Mouse (Mus musculus): ENCODE results near the gene Clstn2. TPM values are rescaled to one million over a fixed set of nuclear protein-coding genes. Genes with fewer than 3 reads are reported as not detected.

The Clstn2 gene
- polyA plus RNA-seq, 1 experiment: 0.27 TPM

- no peak overlapping the region for H3K27ac ChIP-seq (ENCODE audit: insufficient read depth, low read depth, low read length)
- H3K4me3 ChIP-seq (ENCODE audit: low read depth, low read length): no peak overlapping the region
- no peaks in the 10 kb centered on the region; the same call in 1 of the 2 replicates for H3K27me3 ChIP-seq (ENCODE audit: control insufficient read depth, insufficient read depth, low read length)
- no peak for TF ChIP-seq CTCF (IDR thresholded peaks at IDR 0.05; ENCODE audit: extremely low read depth, insufficient read length, insufficient replicate concordance, low read depth, low read length)
- TF ChIP-seq POLR2A (IDR thresholded peaks at IDR 0.05; ENCODE audit: low read depth, low read length): no peak
- no peaks in the 10 kb centered on the region for H3K36me3 ChIP-seq (ENCODE audit: control insufficient read depth, insufficient read depth, low read length)
- WGBS: 68% methylated on average over 5 of the region's 5 CpGs
- H3K4me1 ChIP-seq (ENCODE audit: control insufficient read depth, insufficient read depth, insufficient read length, low read length): no peaks in the 10 kb centered on the region
Measured at GRCm38 (mm10) chr9:97420896-97421295, 612.1 kb downstream of the Clstn2 start.

- H3K4me1 ChIP-seq (ENCODE audit: control insufficient read depth, insufficient read depth, insufficient read length, low read length): no peaks in the 10 kb centered on the region
- no peak overlapping the region for H3K27ac ChIP-seq (ENCODE audit: insufficient read depth, low read depth, low read length)
- WGBS: 71% methylated on average over 6 of the region's 6 CpGs
- TF ChIP-seq CTCF (IDR thresholded peaks at IDR 0.05; ENCODE audit: extremely low read depth, insufficient read length, insufficient replicate concordance, low read depth, low read length) (no peak), POLR2A (IDR thresholded peaks at IDR 0.05; ENCODE audit: low read depth, low read length) (no peak)
- no peaks in the 10 kb centered on the region for H3K27me3 ChIP-seq (ENCODE audit: control insufficient read depth, insufficient read depth, low read length)
- H3K36me3 ChIP-seq (ENCODE audit: control insufficient read depth, insufficient read depth, low read length): no peaks in the 10 kb centered on the region
- no peak overlapping the region for H3K4me3 ChIP-seq (ENCODE audit: low read depth, low read length)
Measured at GRCm38 (mm10) chr9:97414876-97415668, 617.9 kb downstream of the Clstn2 start.

DNA sequence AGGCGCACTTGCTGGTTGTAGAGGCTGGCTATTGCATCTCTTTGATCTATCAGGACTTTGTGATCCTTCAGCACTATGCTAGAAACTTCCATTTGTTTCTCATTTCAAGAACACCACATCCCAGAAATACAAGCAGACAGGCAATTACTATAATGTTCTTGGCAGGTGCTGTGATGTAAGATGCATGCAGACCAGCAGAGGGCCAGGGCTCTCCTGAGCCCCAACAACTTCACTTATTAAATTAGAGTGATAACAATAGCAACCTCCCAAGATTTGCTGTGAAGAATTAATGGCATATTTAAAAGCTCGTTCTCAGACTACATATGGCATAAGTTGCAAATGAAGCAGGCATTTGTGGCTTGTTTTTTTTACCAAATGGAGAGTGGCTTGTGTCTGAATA, 624.8 kb downstream of the Clstn2 start:
- Histone ChIP-seq H3K27ac (ENCODE audit: insufficient read depth, low read depth, low read length) (no peak overlapping the region), H3K27me3 (ENCODE audit: control insufficient read depth, insufficient read depth, low read length) (no peaks in the 10 kb centered on the region), H3K4me1 (ENCODE audit: control insufficient read depth, insufficient read depth, insufficient read length, low read length) (no peaks in the 10 kb centered on the region), H3K36me3 (ENCODE audit: control insufficient read depth, insufficient read depth, low read length) (no peaks in the 10 kb centered on the region), H3K4me3 (ENCODE audit: low read depth, low read length) (no peak overlapping the region)
- 74% methylated on average over 2 of the region's 2 CpGs for WGBS
- no peak for TF ChIP-seq CTCF (IDR thresholded peaks at IDR 0.05; ENCODE audit: extremely low read depth, insufficient read length, insufficient replicate concordance, low read depth, low read length)
- TF ChIP-seq POLR2A (IDR thresholded peaks at IDR 0.05; ENCODE audit: low read depth, low read length): no peak

All from small intestine, adult 2 months (tissue).